Mouse (Mus musculus) ES-E14 (cell line): ENCODE results near the gene B4galnt3.

Experiments used
- CHD2 ChIP-seq: IDR thresholded peaks from 2 replicates; pipeline ENCODE4 v1.6.1; 2014; ENCODE audit warnings: mild to moderate bottlenecking, low read depth, low read length, inconsistent platforms
- HCFC1 ChIP-seq: IDR thresholded peaks from 2 replicates; pipeline ENCODE4 v1.6.1; 2012; ENCODE audit warnings: low read length, inconsistent platforms, borderline replicate concordance; ENCODE audit not compliant: insufficient read depth
- ZNF384 ChIP-seq: IDR thresholded peaks from 2 replicates; pipeline ENCODE4 v1.6.1; 2012; ENCODE audit warnings: low read depth, low read length, inconsistent platforms

GRCm38 (mm10) chr6:120182160-120182559 is 112.2 kb downstream of the B4galnt3 start:
- no peak for TF ChIP-seq CHD2
- no peak for TF ChIP-seq ZNF384
- TF ChIP-seq HCFC1, result no peak
